Mouse (Mus musculus): ENCODE measurements at regions not wholly inside any gene's neighbourhood (a gene's known extent, or its start where the extent isn't known, plus 50 kb on each side); places are given as distances from the start of the nearest gene placed in this dataset.
A peak's percentile ranks its signal among the peaks of the same experiment; 100 is the strongest.

- TF ChIP-seq TAL1 (IDR thresholded peaks at IDR 0.05; ENCODE audit: low read length) (no peak), RAD21 (IDR thresholded peaks at IDR 0.05; ENCODE audit: low read depth, low read length) (no peak), SIN3A (IDR thresholded peaks at IDR 0.05; ENCODE audit: low read length) (no peak), CHD1 (IDR thresholded peaks at IDR 0.05; ENCODE audit: low read depth, low read length) (no peak), JUND (IDR thresholded peaks at IDR 0.05; ENCODE audit: low read depth, low read length) (no peak)
- no peak overlapping the region for H3K4me3 ChIP-seq (ENCODE audit: control insufficient read depth in 1 of 2, insufficient read depth in 1 of 2, low read depth in 2 of 2, low read length in 2 of 2)
- DNase-seq (ENCODE audit: low read depth, low spot score) = no peak
Measured at GRCm38 (mm10) chr14:99614748-99615147, 316.3 kb downstream of the Klf5 start.

GRCm38 (mm10) chr14:99616655-99617335 lies 318.3 kb downstream of the Klf5 start:
- H3K79me2 ChIP-seq (ENCODE audit: control insufficient read depth, insufficient read depth, low read length, poor library complexity) = no peaks in the 10 kb centered on the region
- no peak overlapping the region for H3K4me3 ChIP-seq (ENCODE audit: control insufficient read depth in 1 of 2, insufficient read depth in 1 of 2, low read depth in 2 of 2, low read length in 2 of 2)
- TF ChIP-seq ZMIZ1 (IDR thresholded peaks at IDR 0.05; ENCODE audit: low read depth, low read length) (no peak), SMC3 (IDR thresholded peaks at IDR 0.05; ENCODE audit: low read depth, low read length) (no peak), JUND (IDR thresholded peaks at IDR 0.05; ENCODE audit: low read depth, low read length) (no peak), POLR2AphosphoS5 (IDR thresholded peaks at IDR 0.05; ENCODE audit: borderline replicate concordance, low read depth, low read length) (no peak), USF1 (IDR thresholded peaks at IDR 0.05; ENCODE audit: low read depth, low read length) (peak; percentile 28; the same call in 1 of the 2 replicates), CHD2 (IDR thresholded peaks at IDR 0.05; ENCODE audit: low read length) (no peak), MYC (IDR thresholded peaks at IDR 0.05; ENCODE audit: low read depth, low read length) (no peak; the same call in 1 of the 2 replicates), BHLHE40 (IDR thresholded peaks at IDR 0.05; ENCODE audit: borderline replicate concordance, low read depth, low read length) (no peak)
- H3K9me3 ChIP-seq (replicated peaks; ENCODE audit: insufficient read depth, low read length) = no peaks in the 10 kb centered on the region
- peaks cover 0 to 12% of the 10 kb centered on the region in 2 experiments; a peak in 2 of 4 replicates for H3K36me3 ChIP-seq (ENCODE audit: control insufficient read depth in 1 of 2, insufficient read depth in 2 of 2, low read length in 2 of 2)
- H3K27ac ChIP-seq (ENCODE audit: control insufficient read depth, low read depth, low read length) = no peak overlapping the region
- H3K4me1 ChIP-seq (ENCODE audit: control insufficient read depth in 1 of 2, insufficient read depth in 2 of 2, low read length in 2 of 2) = peaks cover 5 to 15% of the 10 kb centered on the region in 2 experiments; a peak in 3 of 4 replicates
- no peak for DNase-seq (ENCODE audit: low read depth, low spot score)
- H3K9ac ChIP-seq (ENCODE audit: control insufficient read depth, low read depth, low read length, poor library complexity, severe bottlenecking) = no peak overlapping the region
- H3K27me3 ChIP-seq (ENCODE audit: control insufficient read depth in 1 of 2, insufficient read depth in 2 of 2, low read length in 2 of 2) = no peaks in the 10 kb centered on the region

More at GRCm38 (mm10) chr14:99614748-99615147, 316.3 kb downstream of the Klf5 start:
- H3K36me3 ChIP-seq (ENCODE audit: control insufficient read depth in 1 of 2, insufficient read depth in 2 of 2, low read length in 2 of 2) = peaks cover 0 to 12% of the 10 kb centered on the region in 2 experiments; a peak in 2 of 4 replicates
- H3K27me3 ChIP-seq (ENCODE audit: control insufficient read depth in 1 of 2, insufficient read depth in 2 of 2, low read length in 2 of 2) = no peaks in the 10 kb centered on the region
- peaks cover 5 to 15% of the 10 kb centered on the region in 2 experiments; a peak in 3 of 4 replicates for H3K4me1 ChIP-seq (ENCODE audit: control insufficient read depth in 1 of 2, insufficient read depth in 2 of 2, low read length in 2 of 2)
- H3K27ac ChIP-seq (ENCODE audit: control insufficient read depth, low read depth, low read length) = no peak overlapping the region
- no peak overlapping the region for H3K9ac ChIP-seq (ENCODE audit: control insufficient read depth, low read depth, low read length, poor library complexity, severe bottlenecking)
- H3K79me2 ChIP-seq (ENCODE audit: control insufficient read depth, insufficient read depth, low read length, poor library complexity) = no peaks in the 10 kb centered on the region
- H3K9me3 ChIP-seq (replicated peaks; ENCODE audit: insufficient read depth, low read length) = no peaks in the 10 kb centered on the region

- Histone ChIP-seq H3K36me3 (ENCODE audit: control insufficient read depth in 1 of 2, insufficient read depth in 2 of 2, low read length in 2 of 2) (peaks cover 0 to 12% of the 10 kb centered on the region in 2 experiments; a peak in 2 of 4 replicates), H3K27ac (ENCODE audit: control insufficient read depth, low read depth, low read length) (no peak overlapping the region), H3K9me3 (replicated peaks; ENCODE audit: insufficient read depth, low read length) (no peaks in the 10 kb centered on the region), H3K79me2 (ENCODE audit: control insufficient read depth, insufficient read depth, low read length, poor library complexity) (no peaks in the 10 kb centered on the region), H3K9ac (ENCODE audit: control insufficient read depth, low read depth, low read length, poor library complexity, severe bottlenecking) (no peak overlapping the region), H3K4me3 (ENCODE audit: control insufficient read depth in 1 of 2, insufficient read depth in 1 of 2, low read depth in 2 of 2, low read length in 2 of 2) (no peak overlapping the region), H3K4me1 (ENCODE audit: control insufficient read depth in 1 of 2, insufficient read depth in 2 of 2, low read length in 2 of 2) (peaks cover 5 to 15% of the 10 kb centered on the region in 2 experiments; a peak in 3 of 4 replicates), H3K27me3 (ENCODE audit: control insufficient read depth in 1 of 2, insufficient read depth in 2 of 2, low read length in 2 of 2) (no peaks in the 10 kb centered on the region)
- TF ChIP-seq BHLHE40 (IDR thresholded peaks at IDR 0.05; ENCODE audit: borderline replicate concordance, low read depth, low read length) (peak; percentile 53; the same call in 1 of the 2 replicates), MYC (IDR thresholded peaks at IDR 0.05; ENCODE audit: low read depth, low read length) (peak; percentile 54; the same call in 1 of the 2 replicates), ETS1 (IDR thresholded peaks at IDR 0.05; ENCODE audit: low read depth, low read length) (peak; percentile 77), SIN3A (IDR thresholded peaks at IDR 0.05; ENCODE audit: low read length) (peak; percentile 36; the same call in 1 of the 2 replicates), EP300 (IDR thresholded peaks at IDR 0.05; ENCODE audit: low read depth in 1 of 2, low read length in 2 of 2) (peak; percentile 88 to 98), TAL1 (IDR thresholded peaks at IDR 0.05; ENCODE audit: low read length) (0 out of 2 replicates have a peak, but pooled peaks have one; percentile 19), MAFK (IDR thresholded peaks at IDR 0.05; ENCODE audit: borderline replicate concordance, low read depth, low read length) (no peak), CHD2 (IDR thresholded peaks at IDR 0.05; ENCODE audit: low read length) (no peak), GATA1 (IDR thresholded peaks at IDR 0.05; ENCODE audit: low read depth, low read length) (peak; percentile 98), RCOR1 (IDR thresholded peaks at IDR 0.05; ENCODE audit: low read depth, low read length) (peak; percentile 95), NRF1 (IDR thresholded peaks at IDR 0.05; ENCODE audit: insufficient read depth, low read depth, low read length, poor library complexity, severe bottlenecking) (no peak), TCF12 (IDR thresholded peaks at IDR 0.05; ENCODE audit: low read depth, low read length) (peak; percentile 86)
- peak; percentile 67 for DNase-seq (ENCODE audit: low read depth, low spot score)
Measured at GRCm38 (mm10) chr14:99617374-99617773, 318.9 kb downstream of the Klf5 start.
